In the genomic region with DNA sequence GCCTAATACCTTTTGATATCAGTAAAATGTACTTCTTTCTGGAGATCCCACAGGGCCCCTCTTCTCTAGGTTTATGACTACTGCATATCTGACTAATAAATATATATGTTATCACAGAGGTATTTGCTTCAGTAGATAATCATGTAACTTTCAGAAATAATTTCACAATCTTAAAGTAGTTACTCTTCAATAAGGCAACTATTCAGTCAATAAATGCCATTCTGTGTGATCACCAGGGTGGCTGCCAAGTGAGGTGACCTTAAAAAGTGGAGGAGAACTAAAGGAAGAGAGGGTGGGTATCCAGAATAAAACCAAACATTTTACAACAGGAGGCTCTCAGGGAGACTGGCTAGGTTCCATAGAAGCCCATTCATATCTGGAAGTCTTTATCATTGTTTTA, we compare ENCODE assay signal across 22 mouse cellular contexts.
A peak's percentile ranks its signal among the peaks of the same experiment; 100 is the strongest.
DNase-seq lines count a peak whose midpoint lies in the region; ATAC-seq and TF ChIP-seq lines count a peak whose summit lies in the region.
"Had no signal": no experiment of that assay in that cellular context is flagged by ENCODE, and none has a peak within 500 bp of the region (broad histone marks: within the 10 kb centered on the region; RNA-seq: fewer than 3 reads in every experiment).

No protein-coding gene starts in this region.

- peak; percentile 70 for DNase-seq in liver, adult 2 months (ENCODE audit: extremely low read depth, low read depth, low spot score)
- DNase-seq in liver, postnatal 0 days = no peak
- no peak for DNase-seq in neural tube, embryonic 10.5 days (ENCODE audit: extremely low spot score, low spot score)
- no peak for DNase-seq in right cerebral cortex, postnatal 14 days
- DNase-seq: adrenal gland, postnatal 10 days; B cell, adult 2 months; cerebellum, adult 11-12 months; cerebellum, adult 2 months; cerebellum, adult 9-10 months; cerebellum, postnatal 10 days; cerebellum, postnatal 25 days had no signal

- no peaks in the 10 kb centered on the region for H3K9me3 ChIP-seq in liver, postnatal 0 days (ENCODE audit: low read length)
- H3K9me3 ChIP-seq: embryonic facial prominence, embryonic 10.5 days; embryonic facial prominence, embryonic 12.5 days; forebrain, embryonic 10.5 days; forebrain, embryonic 12.5 days had no signal

- no peak for ATAC-seq in liver, postnatal 0 days
- ATAC-seq: activated CD4-positive, CD25-positive, alpha-beta regulatory T cell, adult 4 months; forebrain, embryonic 14.5 days; forebrain, embryonic 16.5 days; Patski had no signal

- H3K9ac ChIP-seq in liver, adult 2 months (ENCODE audit: low read depth, low read length) = no peak overlapping the region
- no peak overlapping the region for H3K9ac ChIP-seq in liver, postnatal 0 days (replicated peaks)
- H3K9ac ChIP-seq: embryonic facial prominence, embryonic 12.5 days; forebrain, embryonic 12.5 days had no signal

- no peak for TF ChIP-seq CTCF in liver, adult 2 months (IDR thresholded peaks at IDR 0.05; ENCODE audit: low read depth, low read length)
- no peak for TF ChIP-seq CTCF in liver, postnatal 0 days (IDR thresholded peaks at IDR 0.05; ENCODE audit: low read depth)
- TF ChIP-seq CTCF in C2C12 (IDR thresholded peaks at IDR 0.05; ENCODE audit: control insufficient read depth, insufficient read depth, insufficient read length) = no peak
- TF ChIP-seq CTCF in embryonic fibroblast, embryonic 13.5 days (IDR thresholded peaks at IDR 0.05; ENCODE audit: borderline replicate concordance, insufficient read depth, low read length) = no peak

- no peaks in the 10 kb centered on the region for H3K79me3 ChIP-seq in C2C12 (ENCODE audit: low read depth)

- H3K27ac ChIP-seq in liver, adult 2 months (replicated peaks; ENCODE audit: insufficient read depth, low read depth, low read length) = no peak overlapping the region
- no peak overlapping the region for H3K27ac ChIP-seq in liver, postnatal 0 days (ENCODE audit: low read depth)
- H3K27ac ChIP-seq in embryonic fibroblast, embryonic 13.5 days (ENCODE audit: insufficient read depth, low read length) = peak overlapping the region; percentile 97
- H3K27ac ChIP-seq: embryonic facial prominence, embryonic 10.5 days; embryonic facial prominence, embryonic 12.5 days; forebrain, embryonic 10.5 days; forebrain, embryonic 12.5 days had no signal

- H3K79me2 ChIP-seq in liver, adult 2 months (ENCODE audit: control insufficient read depth, insufficient read depth, low read length) = no peaks in the 10 kb centered on the region
- no peaks in the 10 kb centered on the region for H3K79me2 ChIP-seq in C2C12 (ENCODE audit: control insufficient read depth, insufficient read depth)

- peaks cover 12% of the 10 kb centered on the region for H3K4me1 ChIP-seq in liver, adult 2 months (ENCODE audit: control insufficient read depth, insufficient read depth, low read length)
- H3K4me1 ChIP-seq in liver, postnatal 0 days (ENCODE audit: insufficient read depth) = peaks cover 9% of the 10 kb centered on the region; the same call in 1 of the 2 replicates
- peaks cover 15% of the 10 kb centered on the region for H3K4me1 ChIP-seq in embryonic fibroblast, embryonic 13.5 days (ENCODE audit: control insufficient read depth, insufficient read depth, low read length)

- H3K4me3 ChIP-seq in liver, adult 2 months (ENCODE audit: insufficient read depth, low read depth, low read length) = no peak overlapping the region
- no peak overlapping the region for H3K4me3 ChIP-seq in liver, postnatal 0 days (ENCODE audit: low read depth, low read length)
- no peak overlapping the region for H3K4me3 ChIP-seq in C2C12 (ENCODE audit: insufficient read depth, poor library complexity, severe bottlenecking)
- no peak overlapping the region for H3K4me3 ChIP-seq in embryonic fibroblast, embryonic 13.5 days (ENCODE audit: insufficient read depth, low read length)
- H3K4me3 ChIP-seq: embryonic facial prominence, embryonic 10.5 days; embryonic facial prominence, embryonic 12.5 days; erythroblast, embryonic 14.5 days; forebrain, embryonic 10.5 days; forebrain, embryonic 12.5 days had no signal

- no peak for TF ChIP-seq POLR2A in liver, adult 2 months (IDR thresholded peaks at IDR 0.05; ENCODE audit: extremely low read depth, insufficient read depth, low read length)
- no peak for TF ChIP-seq POLR2A in embryonic fibroblast, embryonic 13.5 days (IDR thresholded peaks at IDR 0.05; ENCODE audit: low read depth, low read length)

- no peaks in the 10 kb centered on the region for H3K27me3 ChIP-seq in liver, adult 2 months (ENCODE audit: control insufficient read depth, insufficient read depth, low read length)
- H3K27me3 ChIP-seq in liver, postnatal 0 days (ENCODE audit: insufficient read depth, low read length) = no peaks in the 10 kb centered on the region
- H3K27me3 ChIP-seq in C2C12 (ENCODE audit: control insufficient read depth, insufficient read depth, insufficient read length) = no peaks in the 10 kb centered on the region
- H3K27me3 ChIP-seq: embryonic facial prominence, embryonic 12.5 days; forebrain, embryonic 12.5 days; Patski had no signal

- TF ChIP-seq EP300 in liver, postnatal 0 days (IDR thresholded peaks at IDR 0.05; ENCODE audit: low read depth) = no peak

- H3K36me3 ChIP-seq in liver, adult 2 months (ENCODE audit: control insufficient read depth, insufficient read depth, low read length) = no peaks in the 10 kb centered on the region
- H3K36me3 ChIP-seq in liver, postnatal 0 days (replicated peaks; ENCODE audit: insufficient read depth, low read length) = no peaks in the 10 kb centered on the region
- no peaks in the 10 kb centered on the region for H3K36me3 ChIP-seq in C2C12 (ENCODE audit: control insufficient read depth, insufficient read depth)
- H3K36me3 ChIP-seq: embryonic facial prominence, embryonic 10.5 days; embryonic facial prominence, embryonic 12.5 days; forebrain, embryonic 10.5 days; forebrain, embryonic 12.5 days had no signal

- H3K4me2 ChIP-seq in liver, postnatal 0 days (ENCODE audit: low read depth, low read length) = no peak overlapping the region
- H3K4me2 ChIP-seq: embryonic facial prominence, embryonic 12.5 days; forebrain, embryonic 12.5 days had no signal

- no peak overlapping the region for H3ac ChIP-seq in C2C12 (ENCODE audit: control insufficient read depth, insufficient read length, low read depth)

TF ChIP-seq in C2C12, 6 proteins besides CTCF, POLR2A, EP300 and RAD21:
- peak; percentile 58 for TF ChIP-seq CEBPB (IDR thresholded peaks at IDR 0.05; ENCODE audit: low read depth)
- no peak for TF ChIP-seq USF1 (IDR thresholded peaks at IDR 0.05; ENCODE audit: low read depth)
- TF ChIP-seq MYOG (IDR thresholded peaks at IDR 0.05; ENCODE audit: control insufficient read depth, extremely low read depth, insufficient read length) = no peak
- no peak for TF ChIP-seq MAX (IDR thresholded peaks at IDR 0.05)
